Mouse (Mus musculus) myocyte (in vitro differentiated cells): ENCODE results near the gene Akr7a5.

Experiments used
- MAX ChIP-seq: IDR thresholded peaks from one replicate; pipeline ENCODE4 v1.6.1; 2011; ENCODE audit warnings: low read depth, mild to moderate bottlenecking, control low read depth
- MYOG ChIP-seq, 3 experiments: IDR thresholded peaks; one replicate each; pipeline ENCODE4 v1.6.1; 2011; ENCODE audit warnings: control low read depth in 2 of 3, low read depth in 2 of 3, mild to moderate bottlenecking in 2 of 3; ENCODE audit not compliant: insufficient read length in 2 of 3, control insufficient read depth in 1 of 3, insufficient read depth in 1 of 3
- POLR2A ChIP-seq: IDR thresholded peaks from one replicate; pipeline ENCODE4 v1.6.1; 2011; ENCODE audit warnings: low read depth, mild to moderate bottlenecking, control low read depth, moderate library complexity; ENCODE audit not compliant: insufficient read length
- POLR2AphosphoS2 ChIP-seq: IDR thresholded peaks from one replicate; pipeline ENCODE4 v1.6.1; 2011; ENCODE audit warnings: low read depth, control low read depth; ENCODE audit not compliant: insufficient read length
- REST ChIP-seq: IDR thresholded peaks from one replicate; pipeline ENCODE4 v1.6.1; 2011; ENCODE audit warnings: mild to moderate bottlenecking, control low read depth, moderate library complexity; ENCODE audit not compliant: insufficient read depth, insufficient read length
- SRF ChIP-seq: IDR thresholded peaks from one replicate; pipeline ENCODE4 v1.6.1; 2011; ENCODE audit warnings: low read depth; ENCODE audit not compliant: control insufficient read depth, insufficient read length
- TCF12 ChIP-seq: IDR thresholded peaks from one replicate; pipeline ENCODE4 v1.6.1; 2011; ENCODE audit warnings: mild to moderate bottlenecking, control low read depth; ENCODE audit not compliant: poor library complexity, insufficient read depth, severe bottlenecking

DNA sequence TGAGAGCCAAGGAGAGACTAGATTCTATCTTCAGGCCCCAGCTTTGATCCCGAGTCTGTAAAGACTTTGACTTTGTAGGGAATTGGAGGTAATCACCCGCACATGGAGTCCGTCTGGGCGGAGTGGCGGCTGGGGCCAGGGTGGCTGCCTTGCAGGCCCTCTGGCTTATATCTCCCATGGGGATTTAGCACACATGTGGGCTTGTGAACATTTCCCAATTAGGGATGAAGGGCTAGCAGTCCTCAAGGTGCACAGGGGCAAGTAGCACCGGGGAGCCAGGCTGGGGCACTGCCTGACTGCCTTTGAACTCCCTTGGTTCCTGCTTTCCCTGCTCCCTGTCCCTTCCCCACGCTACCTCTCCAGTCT is 44.1 kb upstream of the Akr7a5 start:
- TF ChIP-seq POLR2A (no peak), MAX (no peak), POLR2AphosphoS2 (no peak), MYOG (IDR thresholded peaks at IDR 0.05; ENCODE audit: control insufficient read depth in 1 of 3, insufficient read depth in 1 of 3, insufficient read length in 2 of 3, low read depth in 2 of 3) (no peak), TCF12 (no peak), SRF (no peak), REST (no peak)
